Mouse (Mus musculus) G1E (cell line): ENCODE measurements at regions not wholly inside any gene's neighbourhood (a gene's known extent, or its start where the extent isn't known, plus 50 kb on each side); places are given as distances from the start of the nearest gene placed in this dataset.

ENCODE experiments used
- CTCF ChIP-seq: IDR thresholded peaks from 2 replicates; pipeline ENCODE4 v1.5.1; 2012; ENCODE audit warnings: low read depth, low read length, inconsistent platforms, mixed read lengths
- POLR2AphosphoS5 ChIP-seq: IDR thresholded peaks from 2 replicates; pipeline ENCODE4 v1.6.1; 2012; ENCODE audit warnings: low read depth, low read length, inconsistent platforms; ENCODE audit not compliant: insufficient replicate concordance

- TF ChIP-seq CTCF (no peak), POLR2AphosphoS5 (no peak)
These were observed 654.6 kb upstream of the Fam160b2 start for GRCm38 (mm10) chr14:71254207-71254606.
